Mouse (Mus musculus) heart, adult 2 months (tissue): Measurements from ENCODE around the gene Gmds.

ENCODE experiments used
- CTCF ChIP-seq: fragments of 200-600 bp; IDR thresholded peaks from 2 replicates; pipeline ENCODE4 v1.8.1; 2022; ENCODE audit warnings: antibody characterized with exemption, mild to moderate bottlenecking, moderate library complexity
- EP300 ChIP-seq: fragments of 200-500 bp; IDR thresholded peaks from 2 replicates; pipeline ENCODE4 v1.6.1; 2011; ENCODE audit warnings: low read depth, low read length, control low read depth; ENCODE audit not compliant: insufficient read depth

- TF ChIP-seq CTCF (no peak), EP300 (no peak)
These were observed 438.3 kb downstream of the Gmds start for GRCm38 (mm10) chr13:31900191-31900590.
